Mouse (Mus musculus) limb, embryonic 14.5 days (tissue): ENCODE measurements around the gene H3f3b. TPM values are rescaled to one million over a fixed set of nuclear protein-coding genes. Genes with fewer than 3 reads are reported as not detected.

Source experiments
- ATAC-seq: fragments of 200-750 bp; cut with Nextera tagmentation; 2 replicates; pipeline ENCODE4 v1.8.0; 2017; ENCODE audit warnings: low read depth, moderate number of reproducible peaks, moderate TSS enrichment; ENCODE audit not compliant: low FRiP score
- DNase-seq: peaks from one replicate; pipeline ENCODE4 v3.0.0-alpha.2; 2015; ENCODE audit warnings: low spot score
- H3K27ac ChIP-seq: fragments of 300-500 bp; sonication (generic); replicated peaks from 2 replicates; pipeline ENCODE4 v1.5.1; 2014; ENCODE audit warnings: low read depth, mild to moderate bottlenecking, low read length, moderate library complexity, mixed read lengths
- H3K27me3 ChIP-seq: fragments of 300-500 bp; sonication (generic); 2 replicates; pipeline ENCODE4 v1.6.1; 2014; ENCODE audit warnings: low read length, mixed read lengths; ENCODE audit not compliant: control insufficient read depth, insufficient read depth
- H3K36me3 ChIP-seq: fragments of 300-500 bp; sonication (generic); 2 replicates; pipeline ENCODE4 v1.6.1; 2014; ENCODE audit warnings: mild to moderate bottlenecking, low read length, moderate library complexity, mixed read lengths; ENCODE audit not compliant: control insufficient read depth, insufficient read depth
- H3K4me1 ChIP-seq: fragments of 300-500 bp; sonication (generic); 2 replicates; pipeline ENCODE4 v1.6.1; 2014; ENCODE audit warnings: antibody characterized with exemption, low read length, mixed read lengths; ENCODE audit not compliant: control insufficient read depth, insufficient read depth
- H3K4me2 ChIP-seq: fragments of 300-500 bp; sonication (generic); replicated peaks from 2 replicates; pipeline ENCODE4 v1.6.1; 2014; ENCODE audit warnings: low read depth, mild to moderate bottlenecking, low read length, moderate library complexity; ENCODE audit not compliant: severe bottlenecking
- H3K4me3 ChIP-seq: fragments of 300-500 bp; sonication (generic); replicated peaks from 2 replicates; pipeline ENCODE4 v1.5.1; 2014; ENCODE audit warnings: low read length
- H3K9ac ChIP-seq: fragments of 300-500 bp; sonication (generic); 2 replicates; pipeline ENCODE4 v1.6.1; 2014; ENCODE audit warnings: mild to moderate bottlenecking, low read depth, low read length, moderate library complexity; ENCODE audit not compliant: severe bottlenecking
- H3K9me3 ChIP-seq: fragments of 300-500 bp; sonication (generic); 2 replicates; pipeline ENCODE4 v1.6.1; 2016; ENCODE audit warnings: low read length; ENCODE audit not compliant: control insufficient read depth
- POLR2A ChIP-seq: fragments of 200-500 bp; IDR thresholded peaks from 2 replicates; pipeline ENCODE4 v1.8.0; 2012; ENCODE audit warnings: inconsistent platforms, mild to moderate bottlenecking, moderate library complexity, borderline replicate concordance; ENCODE audit not compliant: insufficient read depth, insufficient read length; ENCODE audit errors: extremely low read depth
- WGBS: fragments of 180-500 bp; shearing (Covaris S2); extraction: QIAGEN DNeasy Blood & Tissue Kit; methylation state at CpG from one replicate; pipeline ENCODE4 v1.1.7; 2014; 5-methylcytosine and 5-hydroxymethylcytosine counted together
- polyA plus RNA-seq, 2 experiments: library from polyadenylated mRNA; depleted of rRNA in 1 of 2; stranded (reverse) in 1 of 2; unstranded in 1 of 2; fragments of >200 nt; fragmentation: Nextera tagmentation in 1 of 2; extraction: Ambion mirVana in 1 of 2; gene quantifications; 2 replicates each; pipeline versions ENCODE4 v1.2.1 to v1.2.3; 2012 to 2014

Gene H3f3b
- polyA plus RNA-seq, 2 experiments, result 951 to 1,919 TPM

- Histone ChIP-seq H3K27ac (no peak within 1 kb of the TSS), H3K36me3 (no peaks in the 10 kb centered on the region), H3K9me3 (no peaks in the 10 kb centered on the region), H3K9ac (peak within 1 kb of the TSS; percentile 25), H3K4me3 (peak within 1 kb of the TSS; percentile 41), H3K4me1 (0 out of 2 replicates have a peak, but pooled peaks cover 2% of the 10 kb centered on the region), H3K27me3 (peaks cover 31% of the 10 kb centered on the region), H3K4me2 (peak within 1 kb of the TSS; percentile 71)
- no peak for TF ChIP-seq POLR2A
- ATAC-seq (0 out of 2 replicates have a peak, but pooled peaks have one; percentile 37), DNase-seq (peak; percentile 28)
- WGBS, result 11% methylated on average over 37 of the region's 58 CpGs
Observed at GRCm38 (mm10) chr11:115974309-115975082, 53.3 kb downstream of the H3f3b start, which contains the start of gene Itgb4. TSS of gene Itgb4 (plus strand) at chr11:115974709.

Other genes with a start within 250 kb of the H3f3b start
- 34.6 and 44.7 TPM in 2 replicates for gene Caskin2, start 214.3 kb downstream of the H3f3b start, polyA plus RNA-seq (2012; rRNA removed)
- 17.3 and 21.2 TPM in 2 replicates for gene Caskin2, start 214.3 kb downstream of the H3f3b start, polyA plus RNA-seq (2014; fragmentation: Nextera tagmentation; extraction: Ambion mirVana)
- 32.6 and 40.0 TPM in 2 replicates for gene Tsen54, start 213.2 kb downstream of the H3f3b start, polyA plus RNA-seq (2012; rRNA removed)
- gene Tsen54, start 213.2 kb downstream of the H3f3b start, polyA plus RNA-seq (2014; fragmentation: Nextera tagmentation; extraction: Ambion mirVana), result 28.1 and 30.2 TPM in 2 replicates
- gene Llgl2, start 203.9 kb downstream of the H3f3b start, polyA plus RNA-seq (2012; rRNA removed), result 11.2 and 12.6 TPM in 2 replicates
- gene Llgl2, start 203.9 kb downstream of the H3f3b start, polyA plus RNA-seq (2014; fragmentation: Nextera tagmentation; extraction: Ambion mirVana), result 12.3 and 13.3 TPM in 2 replicates
- gene Myo15b, start 169.6 kb downstream of the H3f3b start, polyA plus RNA-seq (2012; rRNA removed), result 0.55 and 1.3 TPM in 2 replicates
- 0.54 and 0.56 TPM in 2 replicates for gene Myo15b, start 169.6 kb downstream of the H3f3b start, polyA plus RNA-seq (2014; fragmentation: Nextera tagmentation; extraction: Ambion mirVana)
- 9.8 and 10.5 TPM in 2 replicates for gene Smim5, start 128.0 kb downstream of the H3f3b start, polyA plus RNA-seq (2012; rRNA removed)
- 16.0 and 17.5 TPM in 2 replicates for gene Smim5, start 128.0 kb downstream of the H3f3b start, polyA plus RNA-seq (2014; fragmentation: Nextera tagmentation; extraction: Ambion mirVana)
- 0.52 and 0.77 TPM in 2 replicates for gene Smim6, start 115.9 kb downstream of the H3f3b start, polyA plus RNA-seq (2012; rRNA removed)
- 0.83 and 0.89 TPM in 2 replicates for gene Smim6, start 115.9 kb downstream of the H3f3b start, polyA plus RNA-seq (2014; fragmentation: Nextera tagmentation; extraction: Ambion mirVana)
- 35.6 and 52.6 TPM in 2 replicates for gene Sap30bp, start 94.7 kb downstream of the H3f3b start, polyA plus RNA-seq (2012; rRNA removed)
- gene Sap30bp, start 94.7 kb downstream of the H3f3b start, polyA plus RNA-seq (2014; fragmentation: Nextera tagmentation; extraction: Ambion mirVana), result 36.6 and 36.9 TPM in 2 replicates
- 27.9 and 28.0 TPM in 2 replicates for gene Recql5, start 94.5 kb downstream of the H3f3b start, polyA plus RNA-seq (2012; rRNA removed)
- gene Recql5, start 94.5 kb downstream of the H3f3b start, polyA plus RNA-seq (2014; fragmentation: Nextera tagmentation; extraction: Ambion mirVana), result 16.1 and 18.3 TPM in 2 replicates
- 11.3 and 11.6 TPM in 2 replicates for gene Itgb4, start 53.3 kb downstream of the H3f3b start, polyA plus RNA-seq (2012; rRNA removed)
- gene Itgb4, start 53.3 kb downstream of the H3f3b start, polyA plus RNA-seq (2014; fragmentation: Nextera tagmentation; extraction: Ambion mirVana), result 12.5 TPM in 2 replicates
- 115 and 139 TPM in 2 replicates for gene Galk1, start 15.2 kb downstream of the H3f3b start, polyA plus RNA-seq (2012; rRNA removed)
- 162 and 164 TPM in 2 replicates for gene Galk1, start 15.2 kb downstream of the H3f3b start, polyA plus RNA-seq (2014; fragmentation: Nextera tagmentation; extraction: Ambion mirVana)
- gene Unk, start 2.4 kb upstream of the H3f3b start, polyA plus RNA-seq (2012; rRNA removed), result 80.3 and 99.4 TPM in 2 replicates
- gene Unk, start 2.4 kb upstream of the H3f3b start, polyA plus RNA-seq (2014; fragmentation: Nextera tagmentation; extraction: Ambion mirVana), result 33.1 and 39.2 TPM in 2 replicates
- 4.1 and 4.3 TPM in 2 replicates for gene Unc13d, start 50.0 kb upstream of the H3f3b start, polyA plus RNA-seq (2012; rRNA removed)
- gene Unc13d, start 50.0 kb upstream of the H3f3b start, polyA plus RNA-seq (2014; fragmentation: Nextera tagmentation; extraction: Ambion mirVana), result 3.4 and 3.8 TPM in 2 replicates
- gene Wbp2, start 59.0 kb upstream of the H3f3b start, polyA plus RNA-seq (2012; rRNA removed), result 58.6 and 76.2 TPM in 2 replicates
- 56.8 and 57.7 TPM in 2 replicates for gene Wbp2, start 59.0 kb upstream of the H3f3b start, polyA plus RNA-seq (2014; fragmentation: Nextera tagmentation; extraction: Ambion mirVana)
- gene Trim47, start 99.2 kb upstream of the H3f3b start, polyA plus RNA-seq (2012; rRNA removed), result 25.5 and 35.2 TPM in 2 replicates
- gene Trim47, start 99.2 kb upstream of the H3f3b start, polyA plus RNA-seq (2014; fragmentation: Nextera tagmentation; extraction: Ambion mirVana), result 25.1 and 28.5 TPM in 2 replicates
- 4.9 and 6.2 TPM in 2 replicates for gene Trim65, start 103.2 kb upstream of the H3f3b start, polyA plus RNA-seq (2012; rRNA removed)
- gene Trim65, start 103.2 kb upstream of the H3f3b start, polyA plus RNA-seq (2014; fragmentation: Nextera tagmentation; extraction: Ambion mirVana), result 3.1 and 4.1 TPM in 2 replicates
- gene Mrpl38, start 110.9 kb upstream of the H3f3b start, polyA plus RNA-seq (2012; rRNA removed), result 52.6 and 56.4 TPM in 2 replicates
- gene Mrpl38, start 110.9 kb upstream of the H3f3b start, polyA plus RNA-seq (2014; fragmentation: Nextera tagmentation; extraction: Ambion mirVana), result 85.8 and 86.5 TPM in 2 replicates
- 77.7 and 82.6 TPM in 2 replicates for gene Fbf1, start 140.2 kb upstream of the H3f3b start, polyA plus RNA-seq (2012; rRNA removed)
- 26.4 and 34.8 TPM in 2 replicates for gene Fbf1, start 140.2 kb upstream of the H3f3b start, polyA plus RNA-seq (2014; fragmentation: Nextera tagmentation; extraction: Ambion mirVana)
- 44.2 and 50.0 TPM in 2 replicates for gene Ten1, start 170.9 kb upstream of the H3f3b start, polyA plus RNA-seq (2012; rRNA removed)
- 67.4 and 70.5 TPM in 2 replicates for gene Ten1, start 170.9 kb upstream of the H3f3b start, polyA plus RNA-seq (2014; fragmentation: Nextera tagmentation; extraction: Ambion mirVana)
- 38.1 and 42.9 TPM in 2 replicates for gene Acox1, start 171.1 kb upstream of the H3f3b start, polyA plus RNA-seq (2012; rRNA removed)
- 26.3 and 30.1 TPM in 2 replicates for gene Acox1, start 171.1 kb upstream of the H3f3b start, polyA plus RNA-seq (2014; fragmentation: Nextera tagmentation; extraction: Ambion mirVana)
- gene Evpl, start 210.1 kb upstream of the H3f3b start, polyA plus RNA-seq (2012; rRNA removed), result 6.0 and 8.2 TPM in 2 replicates
- gene Evpl, start 210.1 kb upstream of the H3f3b start, polyA plus RNA-seq (2014; fragmentation: Nextera tagmentation; extraction: Ambion mirVana), result 17.0 and 21.8 TPM in 2 replicates
- 106 and 111 TPM in 2 replicates for gene Srp68, start 246.3 kb upstream of the H3f3b start, polyA plus RNA-seq (2012; rRNA removed)
- 94.9 and 103 TPM in 2 replicates for gene Srp68, start 246.3 kb upstream of the H3f3b start, polyA plus RNA-seq (2014; fragmentation: Nextera tagmentation; extraction: Ambion mirVana)